Comparison of ENCODE assay signal across 12 mouse cellular contexts in genomic region chr6:143858551-143858950, GRCm38 (mm10).
"Had no signal": no experiment of that assay in that cellular context is flagged by ENCODE, and none has a peak within 500 bp of the region (broad histone marks: within the 10 kb centered on the region; RNA-seq: fewer than 3 reads in every experiment).

No protein-coding gene starts in this region.

- ATAC-seq: liver, embryonic 12.5 days had no signal

- H3K27me3 ChIP-seq: stomach, embryonic 15.5 days had no signal

- H3K36me3 ChIP-seq: kidney, embryonic 15.5 days; limb, embryonic 15.5 days; liver, embryonic 12.5 days; midbrain, embryonic 13.5 days; stomach, embryonic 15.5 days had no signal

- DNase-seq: kidney, adult 2 months; kidney, postnatal 14 days; lung, postnatal 36 days; right cerebral cortex, postnatal 14 days; thymus, adult 2 months; thymus, postnatal 25 days had no signal

- H3K9me3 ChIP-seq: kidney, embryonic 15.5 days; limb, embryonic 15.5 days; liver, embryonic 12.5 days; midbrain, embryonic 13.5 days; stomach, embryonic 15.5 days had no signal

- H3K27ac ChIP-seq: kidney, embryonic 15.5 days; left cerebral cortex, adult 2 months; limb, embryonic 15.5 days; liver, embryonic 12.5 days; midbrain, embryonic 13.5 days; stomach, embryonic 15.5 days had no signal

- H3K4me3 ChIP-seq: kidney, embryonic 15.5 days; left cerebral cortex, adult 2 months; limb, embryonic 15.5 days; liver, embryonic 12.5 days; midbrain, embryonic 13.5 days; stomach, embryonic 15.5 days had no signal
